Mouse (Mus musculus) CH12.LX (cell line): ENCODE results near the gene Iqgap1.

Experiments
- CTCF ChIP-seq, 2 experiments: IDR thresholded peaks in 1 of 2; conservative IDR thresholded peaks in 1 of 2; 2 replicates each; pipeline ENCODE4 v1.5.1; 2011 to 2012; ENCODE audit warnings: low read depth in 2 of 2, low read length in 2 of 2, improper control_type of control experiment in 1 of 2, inconsistent platforms in 1 of 2, mild to moderate bottlenecking in 1 of 2, moderate library complexity in 1 of 2
- ELF1 ChIP-seq: IDR thresholded peaks from 2 replicates; pipeline ENCODE4 v1.6.1; 2014; ENCODE audit warnings: low read depth, mild to moderate bottlenecking, inconsistent platforms, low read length, improper control_type of control experiment
- EP300 ChIP-seq: IDR thresholded peaks from 2 replicates; pipeline ENCODE4 v1.6.1; 2011; ENCODE audit warnings: low read length, improper control_type of control experiment
- ETS1 ChIP-seq: conservative IDR thresholded peaks from 2 replicates; pipeline ENCODE4 v1.6.1; 2012; ENCODE audit warnings: low read depth, mild to moderate bottlenecking, inconsistent platforms, low read length, improper control_type of control experiment, moderate library complexity
- MXI1 ChIP-seq: IDR thresholded peaks from 2 replicates; pipeline ENCODE4 v1.6.1; 2011; ENCODE audit warnings: mild to moderate bottlenecking, low read depth, low read length, improper control_type of control experiment
- PAX5 ChIP-seq: IDR thresholded peaks from 2 replicates; pipeline ENCODE4 v1.6.1; 2012; ENCODE audit warnings: low read length, inconsistent platforms, mixed read lengths
- POLR2A ChIP-seq: IDR thresholded peaks from 2 replicates; pipeline ENCODE4 v1.6.1; 2011; ENCODE audit warnings: low read depth, mild to moderate bottlenecking, improper control_type of control experiment, low read length
- POLR2AphosphoS2 ChIP-seq: IDR thresholded peaks from 2 replicates; pipeline ENCODE4 v1.6.1; 2011; ENCODE audit warnings: low read depth, low read length, improper control_type of control experiment

DNA sequence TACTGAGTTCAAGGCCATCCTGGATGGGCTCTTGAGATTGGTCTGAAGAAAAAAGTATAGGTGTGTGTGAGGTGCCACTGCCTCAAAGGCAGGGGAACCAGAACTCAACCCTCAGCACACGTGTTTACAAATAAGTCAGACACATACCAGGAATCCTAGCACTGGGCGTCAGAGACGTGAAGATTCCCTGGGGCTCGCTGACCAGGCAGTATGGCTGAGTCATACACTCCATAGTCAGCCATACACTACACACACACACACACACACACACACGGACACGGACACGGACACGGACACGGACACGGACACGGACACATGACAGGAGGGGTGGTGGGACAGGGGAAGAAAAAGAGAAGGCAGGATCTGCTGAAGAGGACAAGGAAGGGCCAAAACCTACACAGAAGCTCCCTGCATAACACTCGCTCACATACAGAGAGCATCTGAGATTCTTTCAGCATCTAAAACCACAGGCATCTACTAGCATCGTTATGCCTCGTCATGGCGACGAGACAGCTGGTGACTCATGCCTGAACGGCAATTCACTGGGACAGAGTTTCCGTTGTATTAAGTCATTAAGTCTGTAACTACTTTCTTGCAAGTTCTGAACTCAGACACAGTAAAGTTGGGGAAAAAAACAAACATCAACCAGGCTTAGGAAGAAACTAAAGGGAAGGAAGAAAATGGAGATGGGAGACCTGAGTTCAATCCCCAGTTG, 2.5 kb upstream of the Iqgap1 start:
- no peak for TF ChIP-seq ELF1
- no peak for TF ChIP-seq MXI1
- TF ChIP-seq CTCF (conservative IDR thresholded peaks at IDR 0.05 in 1 of 2, IDR thresholded peaks at IDR 0.05 in 1 of 2; ENCODE audit: low read depth in 2 of 2, low read length in 2 of 2) = no peak
- no peak for TF ChIP-seq PAX5
- no peak for TF ChIP-seq POLR2A
- TF ChIP-seq POLR2AphosphoS2 = no peak
- TF ChIP-seq ETS1 = no peak; the same call in 1 of the 2 replicates
- TF ChIP-seq EP300 = no peak
